Mouse (Mus musculus) testis, adult 2 months (tissue): ENCODE results near the gene Grin2c.

ENCODE experiments used
- CTCF ChIP-seq: fragments of 200-500 bp; IDR thresholded peaks from 2 replicates; pipeline ENCODE4 v1.5.1; 2012; ENCODE audit warnings: low read depth, mild to moderate bottlenecking, inconsistent platforms, low read length, moderate library complexity; ENCODE audit not compliant: control insufficient read depth, insufficient read depth, insufficient replicate concordance
- POLR2A ChIP-seq: fragments of 200-500 bp; IDR thresholded peaks from 2 replicates; pipeline ENCODE4 v1.6.1; 2012; ENCODE audit warnings: low read depth, mild to moderate bottlenecking, inconsistent platforms, low read length, moderate library complexity; ENCODE audit not compliant: control insufficient read depth

- TF ChIP-seq POLR2A, result no peak
- no peak for TF ChIP-seq CTCF
Observed at GRCm38 (mm10) chr11:115274178-115274577, 7.1 kb upstream of the Grin2c start.
